Mouse (Mus musculus) cortical plate, adult 2 months (tissue): ENCODE results near the gene 4933402D24Rik.

Experiments
- CTCF ChIP-seq: fragments of 200-500 bp; IDR thresholded peaks from 2 replicates; pipeline ENCODE4 v1.5.1; 2011; ENCODE audit warnings: mild to moderate bottlenecking, control low read depth, low read length; ENCODE audit not compliant: insufficient read depth; ENCODE audit errors: extremely low read depth
- POLR2A ChIP-seq: fragments of 200-500 bp; IDR thresholded peaks from 2 replicates; pipeline ENCODE4 v1.6.1; 2011; ENCODE audit warnings: mild to moderate bottlenecking, low read length, control low read depth; ENCODE audit not compliant: insufficient read depth; ENCODE audit errors: extremely low read depth

GRCm38 (mm10) chr1:63705733-63706132, 63.3 kb downstream of the 4933402D24Rik start:
- TF ChIP-seq CTCF (no peak), POLR2A (no peak)
